Mouse (Mus musculus) spleen, embryonic (tissue): ENCODE data around the gene Npc1l1.

Experiments used
- CTCF ChIA-PET: fragments of 350-600 bp; sonication (Branson Sonifier 250); formaldehyde crosslinking; loops from one replicate; lab custom pipeline; 2022; lab: Charles Lee

Gene Npc1l1

GRCm38 (mm10) chr11:6216834-6217233, 13.1 kb downstream of the Npc1l1 start:
- CTCF ChIA-PET: interaction anchor here (0.5 kb wide), 1 partner anchor 141 kb away, joined by 3 read pairs; no protein-coding TSS in a partner anchor

GRCm38 (mm10) chr11:6208158-6208557, 21.8 kb downstream of the Npc1l1 start:
- CTCF ChIA-PET: no interaction called here

GRCm38 (mm10) chr11:6207090-6207489, 22.9 kb downstream of the Npc1l1 start:
- CTCF ChIA-PET: no interaction called here

- CTCF ChIA-PET: no interaction called here
Measured at GRCm38 (mm10) chr11:6200570-6200969, 29.4 kb downstream of the Npc1l1 start.

- CTCF ChIA-PET: no interaction called here
Measured at GRCm38 (mm10) chr11:6200087-6200569, 29.8 kb downstream of the Npc1l1 start, which contains the start of gene Nudcd3. TSS of gene Nudcd3 (minus strand) at chr11:6200415.

- CTCF ChIA-PET: no interaction called here
Measured at GRCm38 (mm10) chr11:6199410-6200086, 30.4 kb downstream of the Npc1l1 start, which contains the start of gene A730071L15Rik. TSS of gene A730071L15Rik (plus strand) at chr11:6200029.

- CTCF ChIA-PET: interaction anchor here (0.6 kb wide), 1 partner anchor 135 kb away, joined by 3 read pairs; no protein-coding TSS in a partner anchor
Measured at GRCm38 (mm10) chr11:6198449-6198848, 31.5 kb downstream of the Npc1l1 start.

- CTCF ChIA-PET: no interaction called here
Measured at GRCm38 (mm10) chr11:6196780-6197179, 33.2 kb downstream of the Npc1l1 start.

- CTCF ChIA-PET: interaction anchor here (1.3 kb wide), 1 partner anchor 192 kb away, joined by 3 read pairs; no protein-coding TSS in a partner anchor
Measured at GRCm38 (mm10) chr11:6187878-6188277, 42.1 kb downstream of the Npc1l1 start.

- CTCF ChIA-PET: interaction anchor here (1.3 kb wide), 1 partner anchor 192 kb away, joined by 3 read pairs; no protein-coding TSS in a partner anchor
Measured at GRCm38 (mm10) chr11:6187399-6187798, 42.5 kb downstream of the Npc1l1 start.

GRCm38 (mm10) chr11:6184202-6184935, 45.6 kb downstream of the Npc1l1 start:
- CTCF ChIA-PET: interaction anchor here (0.6 kb wide), 1 partner anchor 1128 kb away, joined by 4 read pairs; no protein-coding TSS in a partner anchor

GRCm38 (mm10) chr11:6183246-6183645, 46.7 kb downstream of the Npc1l1 start:
- CTCF ChIA-PET: interaction anchor here (0.6 kb wide), 1 partner anchor 1709 kb away, joined by 12 read pairs; no protein-coding TSS in a partner anchor

- CTCF ChIA-PET: no interaction called here
Measured at GRCm38 (mm10) chr11:6180811-6181399, 49.0 kb downstream of the Npc1l1 start.

GRCm38 (mm10) chr11:6179194-6179593, 50.7 kb downstream of the Npc1l1 start:
- CTCF ChIA-PET: interaction anchor here (0.9 kb wide), 1 partner anchor 175 kb away, joined by 3 read pairs; no protein-coding TSS in a partner anchor

- CTCF ChIA-PET: no interaction called here
Measured at GRCm38 (mm10) chr11:6178673-6179166, 51.2 kb downstream of the Npc1l1 start.

GRCm38 (mm10) chr11:6177781-6178420, 52.0 kb downstream of the Npc1l1 start:
- CTCF ChIA-PET: no interaction called here

- CTCF ChIA-PET: interaction anchor here (0.7 kb wide), 1 partner anchor 206 kb away, joined by 4 read pairs; no protein-coding TSS in a partner anchor
Measured at GRCm38 (mm10) chr11:6175506-6175905, 54.4 kb downstream of the Npc1l1 start.

- CTCF ChIA-PET: interaction anchor here (0.7 kb wide), 1 partner anchor 207 kb away, joined by 4 read pairs; no protein-coding TSS in a partner anchor
Measured at GRCm38 (mm10) chr11:6174719-6175118, 55.2 kb downstream of the Npc1l1 start.

GRCm38 (mm10) chr11:6169041-6169663, 60.8 kb downstream of the Npc1l1 start:
- CTCF ChIA-PET: no interaction called here

- CTCF ChIA-PET: no interaction called here
Measured at GRCm38 (mm10) chr11:6166351-6166750, 63.6 kb downstream of the Npc1l1 start.
